Mouse (Mus musculus) urinary bladder, postnatal 4 days (tissue): ENCODE measurements around the gene Nrg4.
"Not testable (repeated sequence)": the region's sequence is repeated elsewhere in the genome, so short reads cannot be mapped to it uniquely, and the experiment has no call there.

Experiments used
- DNase-seq, 2 experiments: peaks; one replicate each; pipeline ENCODE4 v3.0.0; 2021 to 2022; ENCODE audit warnings: low spot score in 2 of 2

Nrg4 gene

DNA sequence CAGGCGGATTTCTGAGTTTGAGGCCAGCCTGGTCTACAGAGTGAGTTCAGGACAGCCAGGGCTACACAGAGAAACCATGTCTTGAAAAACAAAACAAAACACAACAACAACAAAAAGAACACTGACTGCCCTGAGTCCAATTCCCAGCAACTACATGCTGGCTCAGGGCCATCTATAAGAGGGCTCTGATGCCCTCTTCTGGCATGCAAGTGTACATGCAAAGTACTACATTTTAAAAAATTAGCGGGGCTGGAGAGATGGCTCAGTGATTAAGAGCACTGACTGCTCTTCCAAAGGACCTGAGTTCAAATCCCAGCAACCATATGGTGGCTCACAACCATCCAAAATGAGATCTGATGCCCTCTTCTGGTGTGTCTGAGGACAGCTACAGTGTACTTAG lies 74.5 kb downstream of the Nrg4 start:
- DNase-seq: not testable (repeated sequence)

DNA sequence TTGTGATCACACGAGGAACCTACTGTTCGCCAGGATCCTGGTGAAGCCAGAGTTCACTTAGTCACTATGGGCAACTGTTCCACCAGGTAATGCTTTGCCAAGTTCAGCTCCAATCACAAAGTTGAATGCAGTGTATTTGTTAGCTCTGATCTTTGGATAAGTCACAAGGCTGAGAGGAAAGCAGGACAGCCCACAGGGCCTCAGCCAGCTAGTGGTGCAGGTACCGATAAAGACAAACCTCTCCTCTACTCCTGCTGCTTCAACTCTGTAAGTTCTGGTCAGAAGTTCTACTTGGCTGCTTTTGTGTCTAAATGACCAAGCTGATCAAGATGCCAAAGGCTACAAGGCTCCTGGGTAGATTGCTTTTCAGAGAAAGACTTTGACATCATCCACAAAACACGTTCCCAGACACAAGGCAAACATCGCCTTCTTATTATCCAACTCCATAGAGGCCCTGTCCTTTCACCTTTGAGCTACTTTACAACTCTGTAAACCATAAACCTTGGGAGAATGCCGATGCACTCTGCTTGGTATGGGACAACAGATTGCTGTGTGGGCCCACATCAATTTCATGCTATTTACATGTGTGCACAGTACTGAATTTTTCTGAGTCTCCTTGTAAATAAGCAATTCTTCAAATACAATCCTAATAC lies 75.9 kb downstream of the Nrg4 start:
- DNase-seq: no peak

- no peak for DNase-seq
Observed at GRCm38 (mm10) chr9:55248465-55248864, 78.2 kb downstream of the Nrg4 start.

- no peak for DNase-seq
Observed at GRCm38 (mm10) chr9:55246918-55247317, 79.7 kb downstream of the Nrg4 start.

DNA sequence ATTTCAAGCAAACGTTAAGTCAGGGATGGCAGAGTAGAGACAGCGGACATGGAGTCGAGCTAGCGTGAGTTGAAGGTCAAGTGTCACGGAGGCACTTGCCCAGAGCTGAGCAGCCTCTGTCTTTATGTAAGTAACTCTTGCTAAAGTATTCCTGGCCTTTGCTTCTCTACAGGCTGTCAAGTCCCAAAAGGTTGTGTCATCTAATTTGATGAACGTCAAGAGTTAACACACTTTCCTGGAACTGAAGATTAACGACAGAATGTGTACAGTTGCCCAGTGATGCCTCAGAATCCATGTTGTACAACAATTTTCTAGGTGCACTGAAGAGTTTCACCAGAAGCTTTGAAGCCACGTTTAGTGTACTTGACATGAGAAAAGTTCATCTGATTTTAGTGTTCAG lies 80.2 kb downstream of the Nrg4 start:
- no peak for DNase-seq

DNA sequence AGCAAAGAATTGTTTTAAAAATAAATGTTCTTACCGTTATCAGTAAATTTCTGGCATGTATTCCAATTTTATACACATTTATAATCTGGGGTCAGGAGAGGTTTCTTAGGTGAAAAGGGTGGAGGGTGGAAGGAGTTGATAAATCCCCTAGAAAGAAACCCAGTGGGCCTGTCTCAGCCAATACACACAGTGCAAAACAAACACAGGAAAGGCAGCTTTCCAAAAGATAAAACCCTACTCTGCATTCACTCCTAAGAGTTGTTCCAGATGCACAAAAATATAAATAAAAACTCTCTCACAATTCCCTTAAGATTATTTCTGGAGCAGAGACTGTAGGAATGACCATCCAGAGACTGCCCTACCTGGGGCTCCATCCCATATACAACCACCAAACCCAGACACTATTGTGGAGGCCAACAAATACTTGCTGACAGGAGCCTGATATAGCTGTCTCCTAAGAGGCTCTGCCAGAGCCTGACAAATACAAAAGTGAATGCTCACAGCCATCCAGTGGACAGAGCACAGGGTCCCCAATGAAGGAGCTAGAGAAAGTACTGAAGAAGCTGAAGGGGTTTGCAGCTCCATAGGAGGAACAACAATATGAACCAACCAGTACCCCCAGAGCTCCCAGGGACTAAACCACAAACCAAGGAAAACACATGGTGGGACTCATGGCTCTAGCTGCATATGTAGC lies 81.4 kb downstream of the Nrg4 start:
- not testable (repeated sequence) for DNase-seq

GRCm38 (mm10) chr9:55244079-55244478 lies 82.6 kb downstream of the Nrg4 start:
- DNase-seq: no peak

GRCm38 (mm10) chr9:55243280-55243679 lies 83.4 kb downstream of the Nrg4 start:
- DNase-seq: no peak

GRCm38 (mm10) chr9:55241863-55242685 lies 84.6 kb downstream of the Nrg4 start:
- DNase-seq: no peak

DNA sequence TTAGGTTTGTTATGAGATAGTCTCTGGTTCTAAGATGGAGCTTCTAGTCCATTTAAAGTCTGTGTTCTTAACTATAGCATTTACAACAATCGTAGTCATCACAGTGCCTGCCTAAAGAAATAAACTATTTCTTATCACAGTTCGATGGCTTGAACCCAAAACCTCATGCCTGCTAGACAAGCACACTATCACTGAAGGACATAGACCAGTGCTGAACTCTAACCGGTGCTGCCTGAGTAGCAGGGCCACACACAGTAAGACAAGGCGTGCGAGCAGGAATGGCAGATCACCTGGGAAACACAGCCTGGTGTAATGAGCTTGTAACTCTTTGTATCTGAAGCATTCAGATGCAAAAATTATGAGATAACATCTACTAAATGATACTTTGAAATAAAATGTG lies 85.8 kb downstream of the Nrg4 start:
- DNase-seq: no peak

DNA sequence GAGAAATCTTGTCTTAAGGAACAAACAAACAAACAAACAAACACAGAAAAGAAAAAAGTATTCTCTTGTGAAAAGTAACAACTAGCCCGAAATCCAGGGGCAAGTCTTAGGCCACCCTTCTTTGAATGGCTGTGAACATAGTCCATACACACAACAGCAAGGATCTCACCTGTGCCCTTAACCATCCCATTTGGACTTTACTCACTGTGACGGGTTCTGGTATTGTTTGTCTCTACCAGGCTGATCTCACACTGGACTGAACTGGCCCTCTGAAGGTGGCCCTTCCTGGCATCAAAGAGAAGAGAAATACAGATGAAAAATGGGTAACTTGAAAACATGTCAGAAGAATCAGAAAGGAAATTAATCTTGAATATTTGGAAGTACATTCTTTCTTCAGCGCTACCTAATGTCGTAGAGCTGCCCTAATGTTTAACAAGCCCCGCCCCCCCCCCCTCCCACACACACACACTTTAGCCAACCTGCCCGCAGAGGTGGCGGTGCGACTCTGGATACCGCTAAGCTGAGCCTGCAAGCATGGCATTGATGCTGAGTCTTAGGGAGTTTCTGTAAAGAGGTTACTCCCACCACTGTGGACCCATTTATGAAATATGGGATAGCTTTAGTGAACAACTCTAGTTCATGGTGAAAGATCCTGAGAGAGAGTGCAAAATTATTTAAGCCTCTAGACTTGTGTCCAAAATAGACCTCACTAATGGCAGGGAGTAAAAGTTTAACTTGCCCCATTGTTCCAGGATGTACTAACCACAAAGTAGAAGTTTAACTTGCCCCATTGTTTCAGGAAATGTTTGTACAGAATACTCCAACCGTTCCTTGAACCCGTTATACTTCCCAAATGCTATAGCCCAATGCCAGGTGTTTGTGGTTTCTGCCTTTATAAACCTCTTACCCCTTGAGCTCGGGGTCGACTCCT lies 90.1 kb downstream of the Nrg4 start:
- DNase-seq: no peak

DNA sequence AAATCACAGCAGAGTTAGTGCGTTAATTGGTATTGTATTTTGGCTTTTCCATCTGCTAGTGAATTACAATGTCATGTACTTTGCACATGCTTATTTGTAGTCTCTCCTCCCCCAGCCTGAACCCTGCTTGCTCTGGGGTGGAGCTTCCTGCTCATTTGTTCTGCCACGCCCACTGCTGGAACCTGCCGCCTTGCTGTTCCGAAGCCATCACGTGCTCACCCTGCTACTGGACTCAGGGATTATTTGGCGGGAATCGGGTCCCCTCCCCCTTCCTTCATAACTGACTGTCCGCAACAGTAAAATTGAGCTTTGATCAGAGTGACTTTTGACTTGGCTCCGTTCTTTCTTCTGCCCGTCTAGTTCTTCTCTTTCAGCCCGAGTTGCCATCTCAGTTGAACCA lies 93.6 kb downstream of the Nrg4 start:
- not testable (repeated sequence) for DNase-seq

- DNase-seq: no peak
Observed at GRCm38 (mm10) chr9:55232586-55232985, 94.1 kb downstream of the Nrg4 start.

- DNase-seq: no peak
Observed at GRCm38 (mm10) chr9:55232110-55232509, 94.5 kb downstream of the Nrg4 start.

DNA sequence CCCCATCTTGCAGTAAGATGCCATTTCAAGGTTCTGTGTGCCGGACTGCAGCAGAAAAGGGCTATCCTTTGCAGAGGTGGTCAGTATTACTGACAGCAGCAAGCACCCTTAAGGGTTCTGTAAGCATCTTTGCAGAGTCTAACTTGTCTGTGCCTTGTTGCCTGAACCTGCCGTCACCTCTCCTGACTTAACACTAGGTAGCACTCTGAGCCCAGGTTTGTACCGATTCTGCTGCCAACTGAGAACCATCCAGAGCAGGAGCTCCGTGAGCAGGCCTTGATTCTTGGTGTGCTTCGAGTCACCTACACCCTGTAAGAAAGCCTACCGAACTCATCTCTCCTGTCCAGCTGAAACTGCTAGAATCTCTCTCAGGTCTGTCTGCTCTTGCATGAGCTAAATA lies 95.1 kb downstream of the Nrg4 start:
- no peak for DNase-seq

DNA sequence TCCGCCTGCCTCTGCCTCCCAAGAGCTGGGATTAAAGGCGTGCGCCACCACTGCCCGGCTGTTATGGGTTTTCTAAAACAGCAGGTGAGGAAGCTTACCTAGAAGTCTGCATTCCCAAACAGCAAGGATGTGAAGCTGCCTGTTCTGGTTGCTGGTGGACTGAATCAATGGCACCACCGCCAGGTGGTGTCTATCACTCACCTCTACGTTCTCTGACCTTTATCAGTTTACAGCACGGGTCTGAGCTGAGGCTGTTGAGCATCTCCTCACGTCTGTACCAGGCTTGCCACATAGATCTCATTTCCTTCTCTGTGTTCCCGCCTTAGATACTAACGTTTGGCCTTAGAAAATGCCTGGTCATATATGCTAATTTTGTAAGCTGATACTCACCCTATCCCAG lies 97.6 kb downstream of the Nrg4 start:
- no peak for DNase-seq

- DNase-seq: no peak
Observed at GRCm38 (mm10) chr9:55228149-55228548, 98.5 kb downstream of the Nrg4 start.

DNA sequence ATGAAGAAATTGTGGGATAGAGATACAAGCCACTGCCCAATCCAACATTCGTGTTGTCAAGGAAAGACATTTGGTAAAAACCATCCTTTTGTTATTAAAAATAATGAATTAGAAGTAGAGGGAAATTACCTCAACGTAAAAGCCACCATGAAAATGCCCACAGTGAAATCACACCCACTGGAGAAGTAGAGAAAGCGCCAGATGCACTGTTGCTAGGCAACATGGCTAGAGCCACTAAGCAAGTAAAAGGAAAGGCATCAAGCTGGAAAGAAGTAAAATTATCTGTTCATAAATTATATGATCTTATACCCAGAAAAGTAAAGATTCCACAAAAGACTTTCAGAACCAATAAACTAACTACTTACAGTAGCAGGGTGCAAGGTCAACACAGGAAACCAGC lies 100.4 kb downstream of the Nrg4 start:
- DNase-seq: no peak

GRCm38 (mm10) chr9:55225165-55225737 lies 101.4 kb downstream of the Nrg4 start:
- DNase-seq: no peak

GRCm38 (mm10) chr9:55217381-55217780 lies 109.3 kb downstream of the Nrg4 start:
- DNase-seq: no peak

DNA sequence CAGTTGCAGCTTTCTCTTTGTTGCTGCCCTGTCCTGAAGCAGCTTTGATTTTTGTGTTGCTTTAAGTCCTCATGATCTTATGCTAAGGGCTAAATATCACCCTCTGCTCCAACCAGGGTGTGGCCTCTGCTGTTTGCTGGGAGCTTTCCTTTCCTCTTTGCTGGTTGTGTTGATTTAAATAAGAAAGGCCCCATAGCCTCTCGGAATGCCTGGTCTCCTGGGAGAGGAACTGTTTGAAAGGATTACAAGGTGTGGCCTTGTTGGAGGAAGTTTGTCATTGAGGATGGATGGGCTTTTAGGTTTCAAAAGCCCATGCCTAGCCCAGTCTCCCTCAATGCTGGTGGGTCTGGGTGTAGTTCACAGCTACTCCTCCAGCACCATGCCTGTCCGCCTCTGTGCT lies 110.6 kb downstream of the Nrg4 start:
- DNase-seq: no peak
